Mouse (Mus musculus) lung, embryonic 14.5 days (tissue): ENCODE results near the gene Tcf7l2. TPM values are rescaled to one million over a fixed set of nuclear protein-coding genes. Genes with fewer than 3 reads are reported as not detected.

Experiments
- ATAC-seq: fragments of 200-750 bp; cut with Nextera tagmentation; 2 replicates; pipeline ENCODE4 v1.8.0; 2017; ENCODE audit warnings: mild to moderate bottlenecking, moderate TSS enrichment, moderate library complexity; ENCODE audit not compliant: insufficient read depth
- DNase-seq: peaks from one replicate; pipeline ENCODE4 v3.0.0-alpha.2; 2015
- H3K27ac ChIP-seq: fragments of 300-500 bp; sonication (generic); 2 replicates; pipeline ENCODE4 v1.5.1; 2014; ENCODE audit warnings: low read depth, mild to moderate bottlenecking, moderate library complexity
- H3K27me3 ChIP-seq: fragments of 300-500 bp; sonication (generic); 2 replicates; pipeline ENCODE4 v1.6.1; 2014; ENCODE audit warnings: low read length, control low read depth; ENCODE audit not compliant: insufficient read depth
- H3K36me3 ChIP-seq: fragments of 300-500 bp; sonication (generic); 2 replicates; pipeline ENCODE4 v1.6.1; 2014; ENCODE audit warnings: control low read depth; ENCODE audit not compliant: insufficient read depth
- H3K4me1 ChIP-seq: fragments of 300-500 bp; sonication (generic); 2 replicates; pipeline ENCODE4 v1.6.1; 2014; ENCODE audit warnings: antibody characterized with exemption, control low read depth; ENCODE audit not compliant: insufficient read depth
- H3K4me2 ChIP-seq: fragments of 300-500 bp; sonication (generic); 2 replicates; pipeline ENCODE4 v1.6.1; 2014; ENCODE audit warnings: mild to moderate bottlenecking
- H3K4me3 ChIP-seq: fragments of 300-500 bp; sonication (generic); 2 replicates; pipeline ENCODE4 v1.5.1; 2014; ENCODE audit warnings: low read depth, low read length
- H3K9ac ChIP-seq: fragments of 300-500 bp; sonication (generic); 2 replicates; pipeline ENCODE4 v1.6.1; 2014
- H3K9me3 ChIP-seq: fragments of 300-500 bp; sonication (generic); 2 replicates; pipeline ENCODE4 v1.6.1; 2016; ENCODE audit warnings: low read depth, low read length, control low read depth
- CTCF ChIP-seq: IDR thresholded peaks from 2 replicates; pipeline ENCODE4 v1.5.1; 2016; ENCODE audit warnings: antibody characterized with exemption, low read depth
- WGBS: fragments of 180-500 bp; shearing (Covaris S2); extraction: QIAGEN DNeasy Blood & Tissue Kit; methylation state at CpG from one replicate; pipeline ENCODE4 v1.1.7; 2014; 5-methylcytosine and 5-hydroxymethylcytosine counted together
- polyA plus RNA-seq: library from polyadenylated mRNA; unstranded; fragments of >200 nt; fragmentation: Nextera tagmentation; extraction: Ambion mirVana; gene quantifications from 2 replicates; pipeline ENCODE4 v1.2.1, GENCODE M21; 2014

Tcf7l2 gene
- polyA plus RNA-seq, 1 experiment from 2014 or later: 57.1 TPM

- Histone ChIP-seq H3K9me3 (no peaks in the 10 kb centered on the region), H3K36me3 (0 out of 2 replicates have a peak, but pooled peaks cover 4% of the 10 kb centered on the region), H3K4me1 (peaks cover 29% of the 10 kb centered on the region), H3K9ac (no peak overlapping the region), H3K4me3 (no peak overlapping the region), H3K4me2 (no peak overlapping the region), H3K27ac (no peak overlapping the region; the same call in 1 of the 2 replicates), H3K27me3 (no peaks in the 10 kb centered on the region)
- ATAC-seq (peak; percentile 38; the same call in 1 of the 2 replicates), DNase-seq (no peak)
- WGBS: 85% methylated on average over 5 of the region's 5 CpGs
- TF ChIP-seq CTCF: no peak
Measured at GRCm38 (mm10) chr19:55836930-55837687, 95.5 kb downstream of the Tcf7l2 start.

GRCm38 (mm10) chr19:55837924-55838323 is 96.3 kb downstream of the Tcf7l2 start:
- Histone ChIP-seq H3K36me3 (0 out of 2 replicates have a peak, but pooled peaks cover 2% of the 10 kb centered on the region), H3K9me3 (no peaks in the 10 kb centered on the region), H3K4me1 (peaks cover 29% of the 10 kb centered on the region), H3K27ac (peak overlapping the region; percentile 61), H3K9ac (0 out of 2 replicates have a peak overlapping the region, but pooled peaks have one; percentile 9), H3K4me2 (peak overlapping the region; percentile 44), H3K4me3 (peak overlapping the region; percentile 6; the same call in 1 of the 2 replicates), H3K27me3 (no peaks in the 10 kb centered on the region)
- DNase-seq: peak; percentile 68
- TF ChIP-seq CTCF: no peak
- 11% methylated on average over 9 of the region's 9 CpGs for WGBS
- ATAC-seq: peak; percentile 13; the same call in 1 of the 2 replicates

DNA sequence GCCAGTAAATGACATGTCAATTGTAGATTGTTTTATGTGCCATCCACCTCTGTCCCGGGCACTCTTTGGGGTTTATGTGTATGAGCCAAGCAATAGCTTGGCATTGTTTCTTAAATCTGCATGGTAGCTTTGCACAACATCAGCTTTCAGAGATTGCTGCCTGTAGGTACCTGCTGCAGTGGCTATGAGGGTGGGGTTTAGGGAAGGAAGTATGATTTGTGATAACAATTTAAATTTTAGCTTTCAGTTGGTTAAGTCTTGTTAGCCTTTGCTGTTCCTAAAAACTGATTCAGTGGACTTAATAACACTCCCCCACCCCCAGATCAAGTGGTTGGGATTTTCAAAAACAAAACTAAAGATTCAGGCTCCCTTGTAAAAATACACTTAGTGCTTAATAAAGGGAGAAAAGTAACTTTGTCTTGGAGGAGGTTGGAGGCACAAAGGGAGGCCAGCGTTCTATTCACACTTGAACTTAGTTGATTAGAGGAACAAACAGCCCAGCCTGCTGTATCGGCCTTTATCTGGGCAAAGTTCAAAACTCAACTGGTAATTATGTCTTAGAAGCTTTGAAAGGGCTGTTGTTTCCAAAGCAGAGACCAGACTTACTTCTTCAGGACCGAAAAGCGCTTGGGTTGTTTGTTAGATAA is 96.9 kb downstream of the Tcf7l2 start:
- Histone ChIP-seq H3K9ac (no peak overlapping the region), H3K36me3 (no peaks in the 10 kb centered on the region), H3K27me3 (no peaks in the 10 kb centered on the region), H3K9me3 (no peaks in the 10 kb centered on the region), H3K27ac (peak overlapping the region; percentile 61), H3K4me3 (no peak overlapping the region), H3K4me1 (peaks cover 29% of the 10 kb centered on the region), H3K4me2 (peak overlapping the region; percentile 44)
- WGBS: 33% methylated on average over 5 of the region's 5 CpGs
- TF ChIP-seq CTCF: no peak
- DNase-seq (no peak), ATAC-seq (no peak)

DNA sequence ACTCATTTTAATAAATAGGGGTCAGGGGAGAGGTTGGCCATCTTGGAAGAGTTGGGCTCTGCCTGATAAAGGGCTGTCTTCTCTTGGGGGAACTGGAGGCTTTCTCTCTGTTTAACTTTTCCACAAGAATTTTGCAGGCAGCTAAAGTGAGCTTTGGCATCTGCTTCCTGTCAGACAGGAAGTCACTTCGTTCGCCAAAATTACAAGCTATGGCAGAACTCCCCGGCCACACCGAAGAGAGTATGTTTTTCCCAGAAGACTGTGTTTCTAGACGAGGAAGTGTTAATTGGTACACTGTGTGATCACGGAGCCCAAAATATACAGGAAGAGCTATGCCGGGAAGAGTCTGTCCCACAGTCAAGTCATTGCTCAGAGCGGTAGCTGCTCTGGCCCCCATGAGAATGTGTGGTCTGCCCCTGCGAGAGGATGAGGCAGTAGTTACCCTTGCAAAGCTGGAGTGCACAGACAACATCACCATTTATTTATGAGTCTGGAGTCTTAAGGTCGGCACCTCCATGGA is 97.5 kb downstream of the Tcf7l2 start:
- Histone ChIP-seq H3K4me3 (no peak overlapping the region), H3K27me3 (no peaks in the 10 kb centered on the region), H3K4me1 (peaks cover 29% of the 10 kb centered on the region), H3K4me2 (peak overlapping the region; percentile 15), H3K36me3 (no peaks in the 10 kb centered on the region), H3K27ac (peak overlapping the region; percentile 61), H3K9me3 (no peaks in the 10 kb centered on the region), H3K9ac (no peak overlapping the region)
- ATAC-seq (no peak), DNase-seq (peak; percentile 78)
- no peak for TF ChIP-seq CTCF
- 38% methylated on average over 10 of the region's 10 CpGs for WGBS

DNA sequence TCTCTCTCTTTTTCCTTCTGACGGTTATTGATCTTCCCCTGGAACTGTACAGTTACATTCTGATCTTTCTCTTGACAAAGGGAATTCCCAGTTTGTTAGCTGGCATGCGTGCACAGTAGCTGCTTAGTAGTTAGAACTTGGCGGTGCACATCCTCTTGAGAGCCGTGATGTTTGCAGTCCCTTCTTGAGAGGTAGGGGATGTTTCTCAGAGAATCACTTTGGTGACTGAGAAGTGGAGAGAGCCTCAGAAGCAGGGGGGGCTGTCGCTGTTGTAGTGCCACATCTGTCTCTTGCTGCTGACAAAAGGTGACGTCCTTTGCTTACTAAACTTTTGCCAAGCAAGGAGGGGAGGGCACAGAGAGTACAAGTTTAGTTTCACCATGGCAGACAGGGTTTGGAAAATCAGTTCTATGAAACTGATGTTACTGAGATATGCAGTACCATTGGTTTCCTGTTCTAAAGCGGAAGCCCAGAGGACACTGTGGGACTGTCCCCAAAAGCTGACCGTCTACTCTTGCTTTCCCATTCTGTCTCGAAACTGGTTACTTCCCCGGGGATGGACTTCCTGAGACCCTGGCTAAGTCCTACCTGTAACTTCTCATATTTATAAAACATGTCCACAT is 99.0 kb downstream of the Tcf7l2 start:
- 62% methylated on average over 10 of the region's 10 CpGs for WGBS
- Histone ChIP-seq H3K9ac (no peak overlapping the region), H3K27me3 (no peaks in the 10 kb centered on the region), H3K36me3 (no peaks in the 10 kb centered on the region), H3K27ac (no peak overlapping the region), H3K9me3 (no peaks in the 10 kb centered on the region), H3K4me2 (no peak overlapping the region), H3K4me1 (peaks cover 29% of the 10 kb centered on the region), H3K4me3 (no peak overlapping the region)
- TF ChIP-seq CTCF: no peak
- ATAC-seq (no peak), DNase-seq (peak; percentile 20)

DNA sequence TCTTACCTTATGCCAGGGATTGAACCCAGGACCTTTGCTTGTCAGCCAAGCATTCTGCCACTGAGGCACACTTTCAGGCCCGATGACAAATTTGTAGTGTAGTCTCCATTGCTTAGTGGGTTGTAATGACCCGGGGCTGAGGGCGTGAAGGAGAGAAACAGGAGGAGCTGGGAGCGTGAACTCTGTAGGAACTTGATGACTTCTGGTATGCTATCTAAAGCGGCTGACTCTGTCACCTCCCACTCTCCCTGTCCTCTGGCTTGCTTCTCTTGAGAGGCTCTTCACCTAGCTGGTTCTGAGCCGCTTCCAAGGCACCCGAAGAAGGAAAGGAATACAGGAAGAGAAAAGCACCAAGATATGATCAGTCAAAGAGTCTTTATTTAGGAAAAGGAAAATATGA is 100.4 kb downstream of the Tcf7l2 start:
- peak; percentile 22 for DNase-seq

More for the DNA sequence above, 100.4 kb downstream of the Tcf7l2 start:
- Histone ChIP-seq H3K36me3 (no peaks in the 10 kb centered on the region), H3K4me1 (peaks cover 27% of the 10 kb centered on the region), H3K4me2 (no peak overlapping the region), H3K27ac (no peak overlapping the region), H3K9me3 (no peaks in the 10 kb centered on the region), H3K4me3 (no peak overlapping the region), H3K9ac (no peak overlapping the region), H3K27me3 (no peaks in the 10 kb centered on the region)
- WGBS: 46% methylated on average over 7 of the region's 7 CpGs
- TF ChIP-seq CTCF: no peak
- no peak for ATAC-seq
